Comparison of ENCODE assay signal across 9 mouse cellular contexts in the genomic region with DNA sequence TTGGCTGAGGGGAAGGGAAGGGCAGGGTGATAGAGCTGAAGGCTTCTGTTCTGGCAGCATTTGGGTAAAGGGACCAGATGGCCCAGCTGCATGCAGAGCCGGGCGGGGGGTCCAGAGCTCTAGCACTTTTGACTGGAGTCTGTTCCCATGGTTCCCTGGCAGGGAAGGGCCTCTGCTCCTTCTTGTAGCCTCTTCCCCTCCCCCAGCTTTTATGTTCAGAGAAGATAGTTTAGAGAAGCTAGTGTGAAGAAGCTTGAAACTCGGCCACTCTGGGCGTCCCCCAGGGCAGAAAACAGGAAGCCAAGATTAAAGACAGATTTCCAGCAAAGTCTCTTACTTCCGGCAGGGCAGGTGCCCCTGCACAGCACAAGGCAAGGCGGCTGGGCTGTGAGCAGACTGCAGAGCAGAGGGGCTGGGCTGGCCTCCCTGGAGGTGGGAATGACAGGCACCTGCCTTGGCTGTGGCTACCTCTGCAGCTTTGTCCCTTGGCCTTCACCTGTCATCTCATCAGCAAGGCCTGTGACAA. TPM values are rescaled to one million over a fixed set of nuclear protein-coding genes. Genes with fewer than 3 reads are reported as not detected.
DNase-seq lines count a peak whose midpoint lies in the region; ATAC-seq and TF ChIP-seq lines count a peak whose summit lies in the region.
"Had no signal": no experiment of that assay in that cellular context is flagged by ENCODE, and none has a peak within 500 bp of the region (broad histone marks: within the 10 kb centered on the region; RNA-seq: fewer than 3 reads in every experiment).

No protein-coding gene starts in this region.

- no peaks in the 10 kb centered on the region for H3K9me3 ChIP-seq in lung, postnatal 0 days (ENCODE audit: low read length)
- no peaks in the 10 kb centered on the region for H3K9me3 ChIP-seq in limb, embryonic 11.5 days (ENCODE audit: control insufficient read depth, low read length)

- no peak for TF ChIP-seq CTCF in lung, postnatal 0 days (IDR thresholded peaks at IDR 0.05)
- no peak for TF ChIP-seq CTCF in lung, adult 2 months (IDR thresholded peaks at IDR 0.05; ENCODE audit: insufficient read depth, low read length)

- H3K27me3 ChIP-seq in lung, postnatal 0 days (replicated peaks; ENCODE audit: insufficient read depth, low read length): no peaks in the 10 kb centered on the region
- peaks cover 3% of the 10 kb centered on the region; the same call in 1 of the 2 replicates for H3K27me3 ChIP-seq in limb, embryonic 11.5 days (ENCODE audit: control insufficient read depth, insufficient read depth, low read length)

- no peaks in the 10 kb centered on the region for H3K36me3 ChIP-seq in lung, postnatal 0 days (ENCODE audit: insufficient read depth, low read length)
- no peaks in the 10 kb centered on the region for H3K36me3 ChIP-seq in limb, embryonic 11.5 days (ENCODE audit: control insufficient read depth, insufficient read depth, low read length)

- 0 out of 2 replicates have a peak overlapping the region, but pooled peaks have one; percentile 47 for H3K27ac ChIP-seq in lung, postnatal 0 days (ENCODE audit: low read length)
- H3K27ac ChIP-seq in limb, embryonic 11.5 days (replicated peaks; ENCODE audit: low read depth, low read length): no peak overlapping the region

- TF ChIP-seq EP300 in lung, postnatal 0 days (IDR thresholded peaks at IDR 0.05): no peak

- ATAC-seq in lung, postnatal 0 days: peak; percentile 37; the same call in 1 of the 2 replicates
- peak; percentile 55; the same call in 1 of the 2 replicates for ATAC-seq in limb, embryonic 11.5 days (ENCODE audit: insufficient number of reproducible peaks, low FRiP score, low TSS enrichment, low read depth)

- WGBS in lung, postnatal 0 days: 27% methylated on average over 6 of the region's 6 CpGs
- 33% methylated on average over 6 of the region's 6 CpGs for WGBS in lung, adult 2 months
- 5% methylated on average over 6 of the region's 6 CpGs for WGBS in limb, embryonic 11.5 days

- no peaks in the 10 kb centered on the region; the same call in 1 of the 2 replicates for H3K4me1 ChIP-seq in lung, postnatal 0 days (ENCODE audit: insufficient read depth, low read depth, low read length)
- H3K4me1 ChIP-seq in lung, adult 2 months (ENCODE audit: control insufficient read depth, insufficient read depth, low read length): peaks cover under 1% of the 10 kb centered on the region
- H3K4me1 ChIP-seq in limb, embryonic 11.5 days (ENCODE audit: control insufficient read depth, insufficient read depth, low read length): peaks cover 9% of the 10 kb centered on the region; the same call in 1 of the 2 replicates

- no peak overlapping the region for H3K4me3 ChIP-seq in lung, postnatal 0 days (ENCODE audit: low read depth, low read length)
- no peak overlapping the region for H3K4me3 ChIP-seq in lung, adult 2 months (replicated peaks; ENCODE audit: extremely low read depth, low read depth, low read length)
- no peak overlapping the region for H3K4me3 ChIP-seq in limb, embryonic 11.5 days (ENCODE audit: low read depth, low read length)

- peak; percentile 42 for DNase-seq in adrenal gland, postnatal 14 days
- DNase-seq in adrenal gland, adult 8-10 months: no peak
- DNase-seq in lung, postnatal 0 days (ENCODE audit: low spot score): peak; percentile 49
- no peak for DNase-seq in lung, adult 2 months
- DNase-seq in limb, embryonic 11.5 days (ENCODE audit: low spot score): no peak
- DNase-seq in spleen, postnatal 36 days (ENCODE audit: low spot score in 2 of 2): peak; percentile 86 to 87
- no peak for DNase-seq in ovary, postnatal 10 days (ENCODE audit: low spot score)
- DNase-seq in adrenal gland, adult 2 months: no peak

- H3K9ac ChIP-seq in lung, postnatal 0 days (replicated peaks; ENCODE audit: low read depth): no peak overlapping the region
- no peak overlapping the region for H3K9ac ChIP-seq in limb, embryonic 11.5 days (ENCODE audit: low read length)

- no peak overlapping the region for H3K4me2 ChIP-seq in lung, postnatal 0 days (replicated peaks; ENCODE audit: low read depth, low read length)
- H3K4me2 ChIP-seq in limb, embryonic 11.5 days (ENCODE audit: low read depth, severe bottlenecking): no peak overlapping the region

- TF ChIP-seq POLR2A in lung, adult 2 months (IDR thresholded peaks at IDR 0.05; ENCODE audit: borderline replicate concordance, extremely low read depth, low read depth, low read length): no peak

RNA-seq across cellular contexts. Expression of a gene that starts 2.6 kb away (rescaled TPM):
- total RNA-seq in adrenal gland, postnatal 14 days (2021): 71.0 and 75.6 TPM in 2 replicates
- total RNA-seq in adrenal gland, adult 8-10 months (2022): 100 to 1,000 TPM in 1 of 4 experiments, 10 to 100 TPM in 3; 78.2 to 121 (median 82.4) TPM
- polyA plus RNA-seq in lung, postnatal 0 days (2015; fragmentation: Nextera tagmentation; extraction: Ambion mirVana): 25.6 and 27.3 TPM in 2 replicates
- polyA plus RNA-seq in lung, adult 2 months (2012; rRNA removed): 68.7 and 79.3 TPM in 2 replicates
- polyA plus RNA-seq in limb, embryonic 11.5 days (2014; fragmentation: Nextera tagmentation; extraction: Ambion mirVana): 33.7 and 34.6 TPM in 2 replicates
- total RNA-seq in adrenal gland, adult 2 months (2021): 10 to 100 TPM; 61.1 to 95.5 TPM
- 75.0 and 80.2 TPM in 2 replicates for polyA plus RNA-seq in adrenal gland, adult 2 months (2012; rRNA removed)

RNA-seq across cellular contexts. Expression of a gene that starts 30.3 kb away (rescaled TPM):
- not detected in 2 replicates for total RNA-seq in adrenal gland, postnatal 14 days (2021)
- not detected for total RNA-seq in adrenal gland, adult 8-10 months (2022)
- not detected in 2 replicates for polyA plus RNA-seq in lung, postnatal 0 days (2015; fragmentation: Nextera tagmentation; extraction: Ambion mirVana)
- polyA plus RNA-seq in lung, adult 2 months (2012; rRNA removed): 0.06 and 0.08 TPM in 2 replicates
- not detected in 2 replicates for polyA plus RNA-seq in limb, embryonic 11.5 days (2014; fragmentation: Nextera tagmentation; extraction: Ambion mirVana)
- total RNA-seq in adrenal gland, adult 2 months (2021): not detected
- not detected in 2 replicates for polyA plus RNA-seq in adrenal gland, adult 2 months (2012; rRNA removed)
- polyA plus RNA-seq: neural tube, embryonic 11.5 days had no signal

RNA-seq across cellular contexts. Expression of a gene that starts 32.7 kb away (rescaled TPM):
- 1.5 and 43.1 TPM in 2 replicates for total RNA-seq in adrenal gland, postnatal 14 days (2021)
- under 1 TPM in 2 of 4 experiments, not detected in 2; 0.19 to 0.49 TPM for total RNA-seq in adrenal gland, adult 8-10 months (2022)
- 0.07 TPM in 1 of 2 replicates, not detected in the other for polyA plus RNA-seq in lung, postnatal 0 days (2015; fragmentation: Nextera tagmentation; extraction: Ambion mirVana)
- polyA plus RNA-seq in lung, adult 2 months (2012; rRNA removed): 0.23 and 0.44 TPM in 2 replicates
- not detected in 2 replicates for polyA plus RNA-seq in limb, embryonic 11.5 days (2014; fragmentation: Nextera tagmentation; extraction: Ambion mirVana)
- 1 to 10 TPM in 1 of 2 experiments, not detected in 1; 1.6 TPM for total RNA-seq in adrenal gland, adult 2 months (2021)
- 0.24 TPM in 1 of 2 replicates, not detected in the other for polyA plus RNA-seq in adrenal gland, adult 2 months (2012; rRNA removed)
- polyA plus RNA-seq: neural tube, embryonic 11.5 days had no signal

RNA-seq across cellular contexts. Expression of a gene that starts 36.9 kb away (rescaled TPM):
- 0.37 TPM in 1 of 2 replicates, not detected in the other for total RNA-seq in adrenal gland, postnatal 14 days (2021)
- under 1 TPM in 2 of 4 experiments, not detected in 2; 0.11 to 0.49 TPM for total RNA-seq in adrenal gland, adult 8-10 months (2022)
- polyA plus RNA-seq in lung, postnatal 0 days (2015; fragmentation: Nextera tagmentation; extraction: Ambion mirVana): 9.0 and 13.0 TPM in 2 replicates
- 28.8 and 37.7 TPM in 2 replicates for polyA plus RNA-seq in lung, adult 2 months (2012; rRNA removed)
- not detected in 2 replicates for polyA plus RNA-seq in limb, embryonic 11.5 days (2014; fragmentation: Nextera tagmentation; extraction: Ambion mirVana)
- under 1 TPM; 0.28 to 0.61 TPM for total RNA-seq in adrenal gland, adult 2 months (2021)
- polyA plus RNA-seq in adrenal gland, adult 2 months (2012; rRNA removed): 0.07 and 0.18 TPM in 2 replicates
- polyA plus RNA-seq: neural tube, embryonic 11.5 days had no signal

RNA-seq across cellular contexts. Expression of a gene that starts 44.8 kb away (rescaled TPM):
- total RNA-seq in adrenal gland, postnatal 14 days (2021): not detected in 2 replicates
- total RNA-seq in adrenal gland, adult 8-10 months (2022): not detected
- polyA plus RNA-seq in lung, postnatal 0 days (2015; fragmentation: Nextera tagmentation; extraction: Ambion mirVana): not detected in 2 replicates
- not detected in 2 replicates for polyA plus RNA-seq in lung, adult 2 months (2012; rRNA removed)
- polyA plus RNA-seq in limb, embryonic 11.5 days (2014; fragmentation: Nextera tagmentation; extraction: Ambion mirVana): not detected in 2 replicates
- total RNA-seq in adrenal gland, adult 2 months (2021): not detected
- not detected in 2 replicates for polyA plus RNA-seq in adrenal gland, adult 2 months (2012; rRNA removed)

Comparison
In these comparisons a context has a peak if more than half of its experiments do, and no peak if none do; other contexts are left out.
1. DNase-seq: peak in adrenal gland, postnatal 14 days (single experiment), lung, postnatal 0 days (single experiment) and spleen, postnatal 36 days (2 of 2); none in adrenal gland, adult 8-10 months (single experiment), lung, adult 2 months (single experiment), limb, embryonic 11.5 days (single experiment), ovary, postnatal 10 days (single experiment) and adrenal gland, adult 2 months (single experiment).